Comparison of ENCODE assay signal across 13 mouse cellular contexts in the genomic region with DNA sequence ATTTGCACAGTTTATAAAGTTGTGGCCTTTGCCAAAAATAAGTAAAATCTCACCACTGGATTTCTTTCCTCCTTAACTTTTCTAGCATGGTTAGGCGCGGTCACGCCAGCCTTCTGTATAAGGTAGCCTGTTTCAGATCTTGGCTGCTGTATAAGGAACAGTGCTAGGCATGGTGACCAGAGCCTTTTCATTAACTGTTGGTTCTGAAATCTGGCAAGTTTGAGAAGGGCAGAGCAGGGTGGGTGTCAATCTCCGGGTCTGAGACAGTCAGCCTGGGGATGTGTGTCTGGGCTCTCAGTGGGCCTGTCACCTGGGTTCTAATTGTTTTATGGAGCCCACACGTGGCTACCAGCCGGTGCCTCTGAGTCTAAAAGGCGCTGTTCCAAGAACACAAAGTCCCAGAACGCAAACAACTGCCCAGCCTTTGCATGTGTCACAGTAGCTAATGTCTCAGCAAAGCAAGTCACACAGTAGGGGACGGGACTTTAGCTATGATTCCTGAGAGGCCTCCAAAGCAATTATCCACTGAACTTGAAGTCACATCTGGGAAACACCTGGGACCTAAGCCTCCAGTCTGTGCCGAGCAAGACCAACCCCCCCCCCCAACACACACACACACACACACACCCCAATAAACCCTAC. TPM values are rescaled to one million over a fixed set of nuclear protein-coding genes. Genes with fewer than 3 reads are reported as not detected.
DNase-seq lines count a peak whose midpoint lies in the region; ATAC-seq and TF ChIP-seq lines count a peak whose summit lies in the region.
"Had no signal": no experiment of that assay in that cellular context is flagged by ENCODE, and none has a peak within 500 bp of the region (broad histone marks: within the 10 kb centered on the region; RNA-seq: fewer than 3 reads in every experiment).

No protein-coding gene starts in this region.

- ATAC-seq in liver, postnatal 0 days, result peak; percentile 70
- no peak for ATAC-seq in liver, embryonic 11.5 days (replicated peaks; ENCODE audit: low FRiP score)
- ATAC-seq in embryonic facial prominence, embryonic 11.5 days (replicated peaks; ENCODE audit: insufficient number of reproducible peaks, low FRiP score, low TSS enrichment, low read depth), result no peak
- ATAC-seq in limb, embryonic 15.5 days (ENCODE audit: insufficient number of reproducible peaks, low FRiP score, low TSS enrichment, low read depth), result peak; percentile 61
- ATAC-seq: forebrain, embryonic 13.5 days had no signal

- TF ChIP-seq EP300 in liver, postnatal 0 days (IDR thresholded peaks at IDR 0.05; ENCODE audit: low read depth), result no peak

- no peak overlapping the region for H3K27ac ChIP-seq in gastrocnemius, adult 2 months
- H3K27ac ChIP-seq in liver, postnatal 0 days (ENCODE audit: low read depth), result peak overlapping the region; percentile 18; the same call in 1 of the 2 replicates
- H3K27ac ChIP-seq in liver, embryonic 11.5 days (ENCODE audit: low read depth, low read length), result no peak overlapping the region
- no peak overlapping the region for H3K27ac ChIP-seq in embryonic facial prominence, embryonic 11.5 days (replicated peaks; ENCODE audit: low read depth, low read length)
- peak overlapping the region; percentile 76 for H3K27ac ChIP-seq in limb, embryonic 15.5 days
- H3K27ac ChIP-seq: forebrain, embryonic 13.5 days had no signal

- no peaks in the 10 kb centered on the region for H3K36me3 ChIP-seq in liver, postnatal 0 days (replicated peaks; ENCODE audit: insufficient read depth, low read length)
- no peaks in the 10 kb centered on the region for H3K36me3 ChIP-seq in liver, embryonic 11.5 days (ENCODE audit: control insufficient read depth, insufficient read depth, low read length)
- no peaks in the 10 kb centered on the region for H3K36me3 ChIP-seq in embryonic facial prominence, embryonic 11.5 days (replicated peaks; ENCODE audit: control insufficient read depth, insufficient read depth, low read depth, low read length)
- no peaks in the 10 kb centered on the region for H3K36me3 ChIP-seq in limb, embryonic 15.5 days

- no peaks in the 10 kb centered on the region for H3K27me3 ChIP-seq in liver, postnatal 0 days (ENCODE audit: insufficient read depth, low read length)
- H3K27me3 ChIP-seq in liver, embryonic 11.5 days (replicated peaks; ENCODE audit: control insufficient read depth, insufficient read depth, low read length), result no peaks in the 10 kb centered on the region
- H3K27me3 ChIP-seq in embryonic facial prominence, embryonic 11.5 days (ENCODE audit: control insufficient read depth, insufficient read depth, low read length), result no peaks in the 10 kb centered on the region
- H3K27me3 ChIP-seq in limb, embryonic 15.5 days, result no peaks in the 10 kb centered on the region
- H3K27me3 ChIP-seq: forebrain, embryonic 13.5 days had no signal

- no peak overlapping the region for H3K4me2 ChIP-seq in liver, postnatal 0 days (ENCODE audit: low read depth, low read length)
- H3K4me2 ChIP-seq in liver, embryonic 11.5 days, result no peak overlapping the region
- no peak overlapping the region for H3K4me2 ChIP-seq in embryonic facial prominence, embryonic 11.5 days (ENCODE audit: low read depth, low read length)
- no peak overlapping the region for H3K4me2 ChIP-seq in limb, embryonic 15.5 days
- H3K4me2 ChIP-seq: forebrain, embryonic 13.5 days had no signal

- no peak overlapping the region for H3K9ac ChIP-seq in liver, postnatal 0 days (replicated peaks)
- H3K9ac ChIP-seq in liver, embryonic 11.5 days (ENCODE audit: low read depth, low read length), result no peak overlapping the region
- no peak overlapping the region for H3K9ac ChIP-seq in embryonic facial prominence, embryonic 11.5 days (replicated peaks; ENCODE audit: low read length)
- H3K9ac ChIP-seq in limb, embryonic 15.5 days, result no peak overlapping the region
- H3K9ac ChIP-seq: forebrain, embryonic 13.5 days had no signal

- peak; percentile 42 for DNase-seq in gastrocnemius, adult 2 months
- no peak for DNase-seq in gastrocnemius, postnatal 10 days
- no peak for DNase-seq in liver, postnatal 0 days
- no peak for DNase-seq in liver, embryonic 11.5 days (ENCODE audit: low spot score)
- DNase-seq in embryonic facial prominence, embryonic 11.5 days (ENCODE audit: low spot score), result peak; percentile 63
- no peak for DNase-seq in adipocyte (ENCODE audit: low spot score)
- no peak for DNase-seq in heart, postnatal 4 days
- DNase-seq: cerebellum, adult 11 months; lung, postnatal 4 days; retina, postnatal 1 day; thymus, adult 2 months had no signal

- TF ChIP-seq CTCF in gastrocnemius, adult 2 months (IDR thresholded peaks at IDR 0.05), result no peak
- no peak for TF ChIP-seq CTCF in liver, postnatal 0 days (IDR thresholded peaks at IDR 0.05; ENCODE audit: low read depth)

- intact Hi-C loops in gastrocnemius, adult 2 months (cut with DNase I), result no loop called here

- 71% methylated on average over 10 of the region's 10 CpGs for WGBS in liver, postnatal 0 days (ENCODE audit: insufficient replicate concordance)
- 78% methylated on average over 10 of the region's 10 CpGs for WGBS in liver, embryonic 11.5 days
- 53% methylated on average over 10 of the region's 10 CpGs for WGBS in embryonic facial prominence, embryonic 11.5 days
- 16% methylated on average over 10 of the region's 10 CpGs for WGBS in limb, embryonic 15.5 days

- H3K9me3 ChIP-seq in liver, postnatal 0 days (ENCODE audit: low read length), result no peaks in the 10 kb centered on the region
- H3K9me3 ChIP-seq in liver, embryonic 11.5 days (ENCODE audit: control insufficient read depth, low read length), result no peaks in the 10 kb centered on the region
- no peaks in the 10 kb centered on the region for H3K9me3 ChIP-seq in embryonic facial prominence, embryonic 11.5 days (replicated peaks; ENCODE audit: control insufficient read depth, low read length)
- no peaks in the 10 kb centered on the region for H3K9me3 ChIP-seq in limb, embryonic 15.5 days
- H3K9me3 ChIP-seq: forebrain, embryonic 13.5 days had no signal

- H3K4me3 ChIP-seq in gastrocnemius, adult 2 months, result no peak overlapping the region
- no peak overlapping the region for H3K4me3 ChIP-seq in liver, postnatal 0 days (ENCODE audit: low read depth, low read length)
- H3K4me3 ChIP-seq in liver, embryonic 11.5 days (ENCODE audit: low read depth, low read length), result no peak overlapping the region
- no peak overlapping the region for H3K4me3 ChIP-seq in embryonic facial prominence, embryonic 11.5 days (ENCODE audit: low read depth, low read length)
- H3K4me3 ChIP-seq in limb, embryonic 15.5 days, result no peak overlapping the region
- H3K4me3 ChIP-seq: forebrain, embryonic 13.5 days had no signal

- H3K4me1 ChIP-seq in liver, postnatal 0 days (ENCODE audit: insufficient read depth), result no peaks in the 10 kb centered on the region
- no peaks in the 10 kb centered on the region for H3K4me1 ChIP-seq in liver, embryonic 11.5 days (replicated peaks; ENCODE audit: control insufficient read depth, insufficient read depth, low read length)
- no peaks in the 10 kb centered on the region for H3K4me1 ChIP-seq in embryonic facial prominence, embryonic 11.5 days (ENCODE audit: control insufficient read depth, insufficient read depth, low read length)
- H3K4me1 ChIP-seq in limb, embryonic 15.5 days, result peaks cover 30% of the 10 kb centered on the region

RNA-seq across cellular contexts. Expression of gene Cpm, which starts 40.3 kb away (rescaled TPM):
- total RNA-seq in gastrocnemius, adult 2 months (2021), result 1 to 10 TPM; 2.2 to 2.9 TPM
- 1 to 10 TPM; 9.3 to 10.0 TPM for total RNA-seq in gastrocnemius, postnatal 10 days (2021)
- 7.0 and 7.7 TPM in 2 replicates for polyA plus RNA-seq in liver, postnatal 0 days (2015; fragmentation: Nextera tagmentation; extraction: Ambion mirVana)
- polyA plus RNA-seq in liver, embryonic 11.5 days (2014; fragmentation: Nextera tagmentation; extraction: Ambion mirVana), result 55.7 and 55.9 TPM in 2 replicates
- polyA plus RNA-seq in embryonic facial prominence, embryonic 11.5 days (2014; fragmentation: Nextera tagmentation; extraction: Ambion mirVana), result 9.9 and 10.9 TPM in 2 replicates
- 69.8 and 72.6 TPM in 2 replicates for polyA plus RNA-seq in limb, embryonic 15.5 days (2015; fragmentation: Nextera tagmentation; extraction: Ambion mirVana)
- 1 to 10 TPM; 2.8 to 3.6 TPM for total RNA-seq in heart, postnatal 4 days (2021)

RNA-seq across cellular contexts. Expression of gene Mdm2, which starts 41.0 kb away (rescaled TPM):
- total RNA-seq in gastrocnemius, adult 2 months (2021), result 10 to 100 TPM; 49.2 to 49.8 TPM
- total RNA-seq in gastrocnemius, postnatal 10 days (2021), result 10 to 100 TPM; 34.1 to 36.4 TPM
- 10.5 and 11.3 TPM in 2 replicates for polyA plus RNA-seq in liver, postnatal 0 days (2015; fragmentation: Nextera tagmentation; extraction: Ambion mirVana)
- polyA plus RNA-seq in liver, embryonic 11.5 days (2014; fragmentation: Nextera tagmentation; extraction: Ambion mirVana), result 56.0 and 56.7 TPM in 2 replicates
- 47.7 and 50.5 TPM in 2 replicates for polyA plus RNA-seq in embryonic facial prominence, embryonic 11.5 days (2014; fragmentation: Nextera tagmentation; extraction: Ambion mirVana)
- polyA plus RNA-seq in limb, embryonic 15.5 days (2015; fragmentation: Nextera tagmentation; extraction: Ambion mirVana), result 40.2 and 43.8 TPM in 2 replicates
- total RNA-seq in heart, postnatal 4 days (2021), result 10 to 100 TPM; 48.4 to 50.8 TPM

Comparison
In these comparisons a context has a peak if more than half of its experiments do, and no peak if none do; other contexts are left out.
1. DNase-seq: peak in gastrocnemius, adult 2 months (single experiment) and embryonic facial prominence, embryonic 11.5 days (single experiment); none in gastrocnemius, postnatal 10 days (single experiment), liver, postnatal 0 days (single experiment), liver, embryonic 11.5 days (single experiment), adipocyte (single experiment) and heart, postnatal 4 days (single experiment).
2. H3K27ac ChIP-seq: peak in liver, postnatal 0 days (single experiment) and limb, embryonic 15.5 days (single experiment); none in gastrocnemius, adult 2 months (single experiment), liver, embryonic 11.5 days (single experiment) and embryonic facial prominence, embryonic 11.5 days (single experiment).
3. ATAC-seq: peak in liver, postnatal 0 days (single experiment) and limb, embryonic 15.5 days (single experiment); none in liver, embryonic 11.5 days (single experiment) and embryonic facial prominence, embryonic 11.5 days (single experiment).